Mouse (Mus musculus) embryonic facial prominence, embryonic 10.5 days (tissue): Measurements from ENCODE around the gene Mpst. TPM values are rescaled to one million over a fixed set of nuclear protein-coding genes. Genes with fewer than 3 reads are reported as not detected.

Source experiments
- polyA plus RNA-seq: library from polyadenylated mRNA; unstranded; fragments of >200 nt; fragmentation: Nextera tagmentation; extraction: Ambion mirVana; gene quantifications from 2 replicates; pipeline ENCODE4 v1.2.1, GENCODE M21; 2016

The Mpst gene
- polyA plus RNA-seq, 1 experiment from 2014 or later, result 1.1 TPM

Other genes with a start within 250 kb of the Mpst start
- 136 and 141 TPM in 2 replicates for gene Ift27, start 232.3 kb upstream of the Mpst start, polyA plus RNA-seq
- gene Pvalb, start 200.0 kb upstream of the Mpst start, polyA plus RNA-seq, result not detected in 2 replicates
- gene Ncf4, start 161.6 kb upstream of the Mpst start, polyA plus RNA-seq, result 4.2 and 6.2 TPM in 2 replicates
- gene Csf2rb2, start 100.7 kb upstream of the Mpst start, polyA plus RNA-seq, result 0.48 and 0.51 TPM in 2 replicates
- gene Csf2rb, start 80.7 kb upstream of the Mpst start, polyA plus RNA-seq, result 2.1 and 2.2 TPM in 2 replicates
- gene Tex33, start 10.5 kb upstream of the Mpst start, polyA plus RNA-seq, result not detected in 2 replicates
- gene Tst, start 509 bp upstream of the Mpst start, polyA plus RNA-seq, result 10.4 and 12.7 TPM in 2 replicates
- 49.6 and 51.6 TPM in 2 replicates for gene Kctd17, start 22.1 kb downstream of the Mpst start, polyA plus RNA-seq
- 0.24 and 0.37 TPM in 2 replicates for gene Tmprss6, start 62.2 kb downstream of the Mpst start, polyA plus RNA-seq
- gene Il2rb, start 88.9 kb downstream of the Mpst start, polyA plus RNA-seq, result 0.09 TPM in 1 of 2 replicates, not detected in the other
- gene C1qtnf6, start 125.0 kb downstream of the Mpst start, polyA plus RNA-seq, result 9.6 and 10.4 TPM in 2 replicates
- gene Sstr3, start 138.3 kb downstream of the Mpst start, polyA plus RNA-seq, result not detected in 2 replicates
- gene Rac2, start 166.4 kb downstream of the Mpst start, polyA plus RNA-seq, result 5.0 and 7.7 TPM in 2 replicates
- 3.8 and 5.8 TPM in 2 replicates for gene Cyth4, start 190.6 kb downstream of the Mpst start, polyA plus RNA-seq